10 mouse cellular contexts compared by ENCODE assay signal in genomic region chr15:101277351-101277899, GRCm38 (mm10). TPM values are rescaled to one million over a fixed set of nuclear protein-coding genes. Genes with fewer than 3 reads are reported as not detected.
DNase-seq lines count a peak whose midpoint lies in the region; ATAC-seq and TF ChIP-seq lines count a peak whose summit lies in the region.
"Had no signal": no experiment of that assay in that cellular context is flagged by ENCODE, and none has a peak within 500 bp of the region (broad histone marks: within the 10 kb centered on the region; RNA-seq: fewer than 3 reads in every experiment).

No protein-coding gene starts in this region.

- H3K27ac ChIP-seq in lung, embryonic 14.5 days (ENCODE audit: low read depth) = peak overlapping the region; percentile 73; the same call in 1 of the 2 replicates
- 0 out of 2 replicates have a peak overlapping the region, but pooled peaks have one; percentile 23 for H3K27ac ChIP-seq in embryonic facial prominence, embryonic 12.5 days
- peak overlapping the region; percentile 70 for H3K27ac ChIP-seq in intestine, embryonic 16.5 days (ENCODE audit: low read length)
- peak overlapping the region; percentile 71 for H3K27ac ChIP-seq in neural tube, embryonic 13.5 days (replicated peaks)
- H3K27ac ChIP-seq in heart, embryonic 11.5 days (ENCODE audit: low read depth, low read length) = no peak overlapping the region

- DNase-seq in lung, embryonic 14.5 days = peak; percentile 37
- no peak for DNase-seq in lung, postnatal 14 days
- DNase-seq in spleen, postnatal 36 days (ENCODE audit: low spot score in 2 of 2) = no peak
- DNase-seq in spleen, postnatal 10 days (ENCODE audit: low spot score in 2 of 2) = no peak

- 0 out of 2 replicates have a peak, but pooled peaks have one; percentile 20 for ATAC-seq in lung, embryonic 14.5 days (ENCODE audit: insufficient read depth)
- no peak for ATAC-seq in embryonic facial prominence, embryonic 12.5 days (ENCODE audit: insufficient number of reproducible peaks, insufficient read depth, low FRiP score, low TSS enrichment)
- peak; percentile 78 for ATAC-seq in intestine, embryonic 16.5 days
- peak; percentile 66 for ATAC-seq in neural tube, embryonic 13.5 days (ENCODE audit: low read depth)
- no peak for ATAC-seq in heart, embryonic 11.5 days (replicated peaks; ENCODE audit: insufficient number of reproducible peaks, low FRiP score, low TSS enrichment)
- ATAC-seq: Patski had no signal

- TF ChIP-seq CTCF in lung, embryonic 14.5 days (IDR thresholded peaks at IDR 0.05; ENCODE audit: low read depth) = no peak

- H3K4me3 ChIP-seq in lung, embryonic 14.5 days (ENCODE audit: low read depth, low read length) = no peak overlapping the region
- no peak overlapping the region for H3K4me3 ChIP-seq in embryonic facial prominence, embryonic 12.5 days
- H3K4me3 ChIP-seq in intestine, embryonic 16.5 days (ENCODE audit: low read length) = no peak overlapping the region
- H3K4me3 ChIP-seq in neural tube, embryonic 13.5 days = no peak overlapping the region
- no peak overlapping the region for H3K4me3 ChIP-seq in heart, embryonic 11.5 days (ENCODE audit: low read depth, low read length)
- H3K4me3 ChIP-seq: embryonic facial prominence, embryonic 15.5 days had no signal

- 59% methylated on average over 11 of the region's 11 CpGs for WGBS in lung, embryonic 14.5 days
- 26% methylated on average over 11 of the region's 11 CpGs for WGBS in embryonic facial prominence, embryonic 12.5 days
- WGBS in intestine, embryonic 16.5 days = 49% methylated on average over 11 of the region's 11 CpGs
- WGBS in neural tube, embryonic 13.5 days = 23% methylated on average over 11 of the region's 11 CpGs
- 53% methylated on average over 11 of the region's 11 CpGs for WGBS in heart, embryonic 11.5 days (ENCODE audit: insufficient replicate concordance)

- no peak overlapping the region for H3K4me2 ChIP-seq in lung, embryonic 14.5 days
- H3K4me2 ChIP-seq in embryonic facial prominence, embryonic 12.5 days (replicated peaks) = no peak overlapping the region
- H3K4me2 ChIP-seq in intestine, embryonic 16.5 days (ENCODE audit: low read depth, low read length) = no peak overlapping the region
- no peak overlapping the region for H3K4me2 ChIP-seq in neural tube, embryonic 13.5 days
- no peak overlapping the region for H3K4me2 ChIP-seq in heart, embryonic 11.5 days
- H3K4me2 ChIP-seq: embryonic facial prominence, embryonic 15.5 days had no signal

- no peak overlapping the region for H3K9ac ChIP-seq in lung, embryonic 14.5 days
- no peak overlapping the region for H3K9ac ChIP-seq in embryonic facial prominence, embryonic 12.5 days
- 0 out of 2 replicates have a peak overlapping the region, but pooled peaks have one; percentile 44 for H3K9ac ChIP-seq in intestine, embryonic 16.5 days (ENCODE audit: low read depth, low read length)
- no peak overlapping the region for H3K9ac ChIP-seq in neural tube, embryonic 13.5 days
- H3K9ac ChIP-seq in heart, embryonic 11.5 days (ENCODE audit: low read depth, low read length) = no peak overlapping the region
- H3K9ac ChIP-seq: embryonic facial prominence, embryonic 15.5 days had no signal

- H3K9me3 ChIP-seq in lung, embryonic 14.5 days (ENCODE audit: low read depth, low read length) = no peaks in the 10 kb centered on the region
- H3K9me3 ChIP-seq in embryonic facial prominence, embryonic 12.5 days = no peaks in the 10 kb centered on the region
- no peaks in the 10 kb centered on the region for H3K9me3 ChIP-seq in intestine, embryonic 16.5 days (ENCODE audit: control insufficient read depth, low read length)
- H3K9me3 ChIP-seq in neural tube, embryonic 13.5 days = no peaks in the 10 kb centered on the region
- no peaks in the 10 kb centered on the region for H3K9me3 ChIP-seq in heart, embryonic 11.5 days (replicated peaks; ENCODE audit: control insufficient read depth, low read length)
- H3K9me3 ChIP-seq: embryonic facial prominence, embryonic 15.5 days had no signal

- H3K27me3 ChIP-seq in lung, embryonic 14.5 days (ENCODE audit: insufficient read depth, low read length) = no peaks in the 10 kb centered on the region
- no peaks in the 10 kb centered on the region for H3K27me3 ChIP-seq in embryonic facial prominence, embryonic 12.5 days
- H3K27me3 ChIP-seq in intestine, embryonic 16.5 days (replicated peaks; ENCODE audit: control insufficient read depth, insufficient read depth, low read length) = no peaks in the 10 kb centered on the region
- H3K27me3 ChIP-seq in neural tube, embryonic 13.5 days = no peaks in the 10 kb centered on the region
- H3K27me3 ChIP-seq in heart, embryonic 11.5 days (ENCODE audit: control insufficient read depth, insufficient read depth, low read length) = no peaks in the 10 kb centered on the region
- H3K27me3 ChIP-seq: embryonic facial prominence, embryonic 15.5 days; Patski had no signal

- H3K36me3 ChIP-seq in lung, embryonic 14.5 days (ENCODE audit: insufficient read depth) = peaks cover 19% of the 10 kb centered on the region
- H3K36me3 ChIP-seq in embryonic facial prominence, embryonic 12.5 days = peaks cover 17% of the 10 kb centered on the region
- H3K36me3 ChIP-seq in intestine, embryonic 16.5 days (ENCODE audit: control insufficient read depth, insufficient read depth, low read length) = no peaks in the 10 kb centered on the region
- peaks cover 19% of the 10 kb centered on the region for H3K36me3 ChIP-seq in neural tube, embryonic 13.5 days
- H3K36me3 ChIP-seq in heart, embryonic 11.5 days (ENCODE audit: control insufficient read depth, insufficient read depth, low read length) = peaks cover 9% of the 10 kb centered on the region; the same call in 1 of the 2 replicates

- 0 out of 2 replicates have a peak, but pooled peaks cover 4% of the 10 kb centered on the region for H3K4me1 ChIP-seq in lung, embryonic 14.5 days (ENCODE audit: insufficient read depth)
- 0 out of 2 replicates have a peak, but pooled peaks cover 4% of the 10 kb centered on the region for H3K4me1 ChIP-seq in embryonic facial prominence, embryonic 12.5 days
- H3K4me1 ChIP-seq in intestine, embryonic 16.5 days (ENCODE audit: control insufficient read depth, insufficient read depth, low read length) = peaks cover 25% of the 10 kb centered on the region
- H3K4me1 ChIP-seq in neural tube, embryonic 13.5 days (replicated peaks) = peaks cover 40% of the 10 kb centered on the region
- peaks cover 14% of the 10 kb centered on the region for H3K4me1 ChIP-seq in heart, embryonic 11.5 days (ENCODE audit: control insufficient read depth, insufficient read depth, low read length)

RNA-seq across cellular contexts. Expression of gene Atg101, which starts 6.6 kb away (rescaled TPM):
- 59.1 and 64.7 TPM in 2 replicates for polyA plus RNA-seq in lung, embryonic 14.5 days (2014; fragmentation: Nextera tagmentation; extraction: Ambion mirVana)
- polyA plus RNA-seq in embryonic facial prominence, embryonic 12.5 days (2016; fragmentation: Nextera tagmentation; extraction: Ambion mirVana) = 61.7 and 64.5 TPM in 2 replicates
- 58.3 and 67.1 TPM in 2 replicates for polyA plus RNA-seq in intestine, embryonic 16.5 days (2015; fragmentation: Nextera tagmentation; extraction: Ambion mirVana)
- polyA plus RNA-seq in neural tube, embryonic 13.5 days (2015; fragmentation: Nextera tagmentation; extraction: Ambion mirVana) = 77.9 and 84.7 TPM in 2 replicates
- 49.4 and 50.1 TPM in 2 replicates for polyA plus RNA-seq in heart, embryonic 11.5 days (2014; fragmentation: Nextera tagmentation; extraction: Ambion mirVana)

RNA-seq across cellular contexts. Expression of gene 6030408B16Rik, which starts 15.6 kb away (rescaled TPM):
- polyA plus RNA-seq in lung, embryonic 14.5 days (2014; fragmentation: Nextera tagmentation; extraction: Ambion mirVana) = 41.0 and 41.4 TPM in 2 replicates
- polyA plus RNA-seq in embryonic facial prominence, embryonic 12.5 days (2016; fragmentation: Nextera tagmentation; extraction: Ambion mirVana) = 1.0 and 1.1 TPM in 2 replicates
- 3.6 and 4.4 TPM in 2 replicates for polyA plus RNA-seq in intestine, embryonic 16.5 days (2015; fragmentation: Nextera tagmentation; extraction: Ambion mirVana)
- polyA plus RNA-seq in neural tube, embryonic 13.5 days (2015; fragmentation: Nextera tagmentation; extraction: Ambion mirVana) = 0.43 and 0.60 TPM in 2 replicates
- polyA plus RNA-seq in heart, embryonic 11.5 days (2014; fragmentation: Nextera tagmentation; extraction: Ambion mirVana) = 1.3 and 2.2 TPM in 2 replicates
- polyA plus RNA-seq: Patski had no signal

RNA-seq across cellular contexts. Expression of gene Nr4a1, which starts 23.4 kb away (rescaled TPM):
- 8.8 TPM in 2 replicates for polyA plus RNA-seq in lung, embryonic 14.5 days (2014; fragmentation: Nextera tagmentation; extraction: Ambion mirVana)
- polyA plus RNA-seq in embryonic facial prominence, embryonic 12.5 days (2016; fragmentation: Nextera tagmentation; extraction: Ambion mirVana) = 8.2 and 8.7 TPM in 2 replicates
- polyA plus RNA-seq in intestine, embryonic 16.5 days (2015; fragmentation: Nextera tagmentation; extraction: Ambion mirVana) = 8.6 and 10.0 TPM in 2 replicates
- 6.4 and 7.6 TPM in 2 replicates for polyA plus RNA-seq in neural tube, embryonic 13.5 days (2015; fragmentation: Nextera tagmentation; extraction: Ambion mirVana)
- polyA plus RNA-seq in heart, embryonic 11.5 days (2014; fragmentation: Nextera tagmentation; extraction: Ambion mirVana) = 7.5 and 8.1 TPM in 2 replicates

RNA-seq across cellular contexts. Expression of gene Grasp, which starts 53.4 kb away (rescaled TPM):
- polyA plus RNA-seq in lung, embryonic 14.5 days (2014; fragmentation: Nextera tagmentation; extraction: Ambion mirVana) = 7.8 and 10.4 TPM in 2 replicates
- 9.5 and 10.7 TPM in 2 replicates for polyA plus RNA-seq in embryonic facial prominence, embryonic 12.5 days (2016; fragmentation: Nextera tagmentation; extraction: Ambion mirVana)
- polyA plus RNA-seq in intestine, embryonic 16.5 days (2015; fragmentation: Nextera tagmentation; extraction: Ambion mirVana) = 2.3 and 2.8 TPM in 2 replicates
- 4.4 and 4.8 TPM in 2 replicates for polyA plus RNA-seq in neural tube, embryonic 13.5 days (2015; fragmentation: Nextera tagmentation; extraction: Ambion mirVana)
- polyA plus RNA-seq in heart, embryonic 11.5 days (2014; fragmentation: Nextera tagmentation; extraction: Ambion mirVana) = 4.1 TPM in 2 replicates

Comparison
In these comparisons a context has a peak if more than half of its experiments do, and no peak if none do; other contexts are left out.
1. ATAC-seq: peak in lung, embryonic 14.5 days (single experiment), intestine, embryonic 16.5 days (single experiment) and neural tube, embryonic 13.5 days (single experiment); none in embryonic facial prominence, embryonic 12.5 days (single experiment) and heart, embryonic 11.5 days (single experiment).